Mouse (Mus musculus) liver, embryonic 14.5 days (tissue): ENCODE data around the gene Reps2.

ENCODE experiments used
- CTCF ChIP-seq: IDR thresholded peaks from 2 replicates; pipeline ENCODE4 v1.5.1; 2016; ENCODE audit warnings: antibody characterized with exemption, low read depth, control low read depth
- EP300 ChIP-seq: IDR thresholded peaks from 2 replicates; pipeline ENCODE4 v1.6.1; 2016; ENCODE audit warnings: antibody characterized with exemption, low read depth

DNA sequence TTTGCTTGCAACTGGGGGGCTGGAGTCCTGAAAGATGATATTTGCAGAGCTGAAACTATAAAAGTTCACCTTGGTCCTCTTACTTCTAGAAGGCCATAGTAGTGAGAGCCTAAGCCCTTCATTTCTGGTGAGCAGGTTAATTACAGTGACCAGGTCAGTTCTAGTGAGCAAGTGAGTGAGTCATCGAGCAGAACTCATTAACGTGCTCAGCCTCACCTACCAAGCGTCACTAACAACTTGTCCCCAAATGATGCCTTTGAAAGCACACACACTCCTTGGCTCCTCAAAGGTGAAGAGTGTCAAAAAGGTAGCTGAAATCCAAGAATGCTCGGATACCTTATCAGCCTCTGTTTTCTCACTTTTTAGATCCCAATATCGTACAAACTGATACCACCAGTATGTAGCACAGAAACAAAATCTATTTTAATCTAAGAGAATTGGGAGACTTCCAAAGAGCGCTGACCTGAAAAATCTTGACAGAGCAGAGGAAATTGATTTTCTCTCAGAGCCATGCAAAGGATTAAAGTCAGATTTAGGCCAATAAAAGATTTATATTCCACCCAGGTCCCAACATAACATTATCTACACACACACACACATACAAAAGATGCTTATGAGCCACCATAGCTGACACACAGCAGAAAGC, 53.2 kb downstream of the Reps2 start:
- TF ChIP-seq EP300, result no peak
- TF ChIP-seq CTCF, result no peak
